Mouse (Mus musculus) cerebellum, postnatal 25 days (tissue): ENCODE data around the gene Gtpbp8.

Experiments used
- DNase-seq, 2 experiments: peaks; one replicate each; pipeline ENCODE4 v3.0.0; 2021; ENCODE audit warnings: mixed read lengths in 2 of 2

Gene Gtpbp8

GRCm38 (mm10) chr16:44688507-44688906, 57.7 kb downstream of the Gtpbp8 start:
- DNase-seq, result no peak

GRCm38 (mm10) chr16:44687719-44688420, 58.3 kb downstream of the Gtpbp8 start:
- DNase-seq, result no peak

GRCm38 (mm10) chr16:44686991-44687718, 59.0 kb downstream of the Gtpbp8 start:
- DNase-seq, result no peak
